In genomic region chr17:83213228-83213915, GRCm38 (mm10) we compare ENCODE assay signal across 8 mouse cellular contexts. TPM values are rescaled to one million over a fixed set of nuclear protein-coding genes. Genes with fewer than 3 reads are reported as not detected.
DNase-seq lines count a peak whose midpoint lies in the region; ATAC-seq lines count a peak whose summit lies in the region.

No protein-coding gene starts in this region.

- no peak for ATAC-seq in lung, embryonic 15.5 days (ENCODE audit: borderline replicate concordance, extremely low read depth, low FRiP score, low TSS enrichment)
- ATAC-seq in forebrain, embryonic 15.5 days (replicated peaks) = no peak
- no peak for ATAC-seq in limb, embryonic 13.5 days (ENCODE audit: low FRiP score, low read depth)

- H3K27me3 ChIP-seq in lung, embryonic 15.5 days = no peaks in the 10 kb centered on the region
- H3K27me3 ChIP-seq in forebrain, embryonic 15.5 days = no peaks in the 10 kb centered on the region
- H3K27me3 ChIP-seq in limb, embryonic 13.5 days = peaks cover 92% of the 10 kb centered on the region

- H3K27ac ChIP-seq in lung, embryonic 15.5 days = 0 out of 2 replicates have a peak overlapping the region, but pooled peaks have one; percentile 46
- H3K27ac ChIP-seq in forebrain, embryonic 15.5 days (replicated peaks) = peak overlapping the region; percentile 87; the same call in 1 of the 2 replicates
- H3K27ac ChIP-seq in limb, embryonic 13.5 days = peak overlapping the region; percentile 15; the same call in 1 of the 2 replicates

- no peaks in the 10 kb centered on the region for H3K9me3 ChIP-seq in lung, embryonic 15.5 days
- no peaks in the 10 kb centered on the region for H3K9me3 ChIP-seq in forebrain, embryonic 15.5 days
- no peaks in the 10 kb centered on the region for H3K9me3 ChIP-seq in limb, embryonic 13.5 days

- no peak for DNase-seq in lung, adult 18-20 months
- DNase-seq in retina, postnatal 1 day = peak; percentile 53
- DNase-seq in urinary bladder, postnatal 25 days (ENCODE audit: low spot score) = no peak
- no peak for DNase-seq in embryo, embryonic 11 days
- DNase-seq in cerebellum, adult 8-10 months = no peak

- peak overlapping the region; percentile 92 for H3K4me2 ChIP-seq in lung, embryonic 15.5 days
- peak overlapping the region; percentile 97; the same call in 1 of the 2 replicates for H3K4me2 ChIP-seq in forebrain, embryonic 15.5 days (replicated peaks)
- peak overlapping the region; percentile 86 for H3K4me2 ChIP-seq in limb, embryonic 13.5 days (replicated peaks)

- H3K4me1 ChIP-seq in lung, embryonic 15.5 days = peaks cover 43% of the 10 kb centered on the region
- peaks cover 43% of the 10 kb centered on the region for H3K4me1 ChIP-seq in forebrain, embryonic 15.5 days
- peaks cover 43% of the 10 kb centered on the region for H3K4me1 ChIP-seq in limb, embryonic 13.5 days

- H3K4me3 ChIP-seq in lung, embryonic 15.5 days = no peak overlapping the region
- H3K4me3 ChIP-seq in forebrain, embryonic 15.5 days = 0 out of 2 replicates have a peak overlapping the region, but pooled peaks have one; percentile 88
- H3K4me3 ChIP-seq in limb, embryonic 13.5 days = peak overlapping the region; percentile 73; the same call in 1 of the 2 replicates

- 61% methylated on average over 9 of the region's 9 CpGs for WGBS in lung, embryonic 15.5 days
- 35% methylated on average over 9 of the region's 9 CpGs for WGBS in forebrain, embryonic 15.5 days
- 42% methylated on average over 9 of the region's 9 CpGs for WGBS in limb, embryonic 13.5 days

- no peaks in the 10 kb centered on the region for H3K36me3 ChIP-seq in lung, embryonic 15.5 days
- no peaks in the 10 kb centered on the region for H3K36me3 ChIP-seq in forebrain, embryonic 15.5 days
- H3K36me3 ChIP-seq in limb, embryonic 13.5 days = no peaks in the 10 kb centered on the region

- H3K9ac ChIP-seq in lung, embryonic 15.5 days = no peak overlapping the region
- no peak overlapping the region for H3K9ac ChIP-seq in forebrain, embryonic 15.5 days (replicated peaks)
- no peak overlapping the region for H3K9ac ChIP-seq in limb, embryonic 13.5 days

RNA-seq across cellular contexts. Expression of gene Pkdcc, which starts 1.7 kb away (rescaled TPM):
- 13.3 and 13.4 TPM in 2 replicates for polyA plus RNA-seq in lung, embryonic 15.5 days (2015; fragmentation: Nextera tagmentation; extraction: Ambion mirVana)
- 6.5 and 7.4 TPM in 2 replicates for polyA plus RNA-seq in forebrain, embryonic 15.5 days (2015; fragmentation: Nextera tagmentation; extraction: Ambion mirVana)
- 12.9 and 15.8 TPM in 2 replicates for polyA plus RNA-seq in limb, embryonic 13.5 days (2015; fragmentation: Nextera tagmentation; extraction: Ambion mirVana)

Comparison
In these comparisons a context has a peak if more than half of its experiments do, and no peak if none do; other contexts are left out.
1. H3K27ac ChIP-seq: peak in every context shown above with its lines; median percentile 87 in forebrain, embryonic 15.5 days; 46 in lung, embryonic 15.5 days; 15 in limb, embryonic 13.5 days.